Mouse (Mus musculus): ENCODE results near the gene Zfp354c. TPM values are rescaled to one million over a fixed set of nuclear protein-coding genes. Genes with fewer than 3 reads are reported as not detected.

The Zfp354c gene
- polyA plus RNA-seq, 2 experiments, result 33.8 to 57.4 TPM

GRCm38 (mm10) chr11:50848520-50849137 lies 21.1 kb upstream of the Zfp354c start:
- Histone ChIP-seq H3K4me1 (ENCODE audit: control insufficient read depth, insufficient read depth, low read length) (peaks cover 5% of the 10 kb centered on the region), H3K4me3 (replicated peaks; ENCODE audit: low read length) (no peak overlapping the region), H3K27ac (replicated peaks; ENCODE audit: low read depth, low read length) (no peak overlapping the region), H3K36me3 (ENCODE audit: control insufficient read depth, insufficient read depth, low read length) (no peaks in the 10 kb centered on the region), H3K9me3 (ENCODE audit: control insufficient read depth, low read length) (no peaks in the 10 kb centered on the region; the same call in 1 of the 2 replicates), H3K27me3 (ENCODE audit: control insufficient read depth, insufficient read depth, low read length) (peaks cover 62% of the 10 kb centered on the region), H3K9ac (ENCODE audit: low read depth, low read length, severe bottlenecking) (no peak overlapping the region), H3K4me2 (replicated peaks; ENCODE audit: low read depth, low read length, severe bottlenecking) (no peak overlapping the region)
- no peak for TF ChIP-seq POLR2A (IDR thresholded peaks at IDR 0.05; ENCODE audit: borderline replicate concordance, extremely low read depth, insufficient read depth, insufficient read length)
- ATAC-seq (ENCODE audit: low FRiP score, low read depth) (no peak), DNase-seq (ENCODE audit: low spot score) (no peak)
- WGBS, result 32% methylated on average over 3 of the region's 3 CpGs

GRCm38 (mm10) chr11:50847047-50847446 lies 19.5 kb upstream of the Zfp354c start:
- Histone ChIP-seq H3K4me3 (replicated peaks; ENCODE audit: low read length) (no peak overlapping the region), H3K4me1 (ENCODE audit: control insufficient read depth, insufficient read depth, low read length) (peaks cover 5% of the 10 kb centered on the region), H3K36me3 (ENCODE audit: control insufficient read depth, insufficient read depth, low read length) (no peaks in the 10 kb centered on the region), H3K27ac (replicated peaks; ENCODE audit: low read depth, low read length) (no peak overlapping the region), H3K9me3 (ENCODE audit: control insufficient read depth, low read length) (no peaks in the 10 kb centered on the region; the same call in 1 of the 2 replicates), H3K4me2 (replicated peaks; ENCODE audit: low read depth, low read length, severe bottlenecking) (no peak overlapping the region), H3K27me3 (ENCODE audit: control insufficient read depth, insufficient read depth, low read length) (peaks cover 48% of the 10 kb centered on the region), H3K9ac (ENCODE audit: low read depth, low read length, severe bottlenecking) (no peak overlapping the region)
- 79% methylated on average over 5 of the region's 5 CpGs for WGBS
- no peak for DNase-seq (ENCODE audit: low spot score)
- no peak for ATAC-seq (ENCODE audit: low FRiP score, low read depth)
- no peak for TF ChIP-seq POLR2A (IDR thresholded peaks at IDR 0.05; ENCODE audit: borderline replicate concordance, extremely low read depth, insufficient read depth, insufficient read length)

- H3K9me3 ChIP-seq (ENCODE audit: control insufficient read depth, low read length), result no peaks in the 10 kb centered on the region; the same call in 1 of the 2 replicates
- TF ChIP-seq POLR2A (IDR thresholded peaks at IDR 0.05; ENCODE audit: borderline replicate concordance, extremely low read depth, insufficient read depth, insufficient read length), result no peak
- WGBS, result 89% methylated on average over 3 of the region's 3 CpGs
- H3K9ac ChIP-seq (ENCODE audit: low read depth, low read length, severe bottlenecking), result no peak overlapping the region
- H3K27ac ChIP-seq (replicated peaks; ENCODE audit: low read depth, low read length), result no peak overlapping the region
- H3K36me3 ChIP-seq (ENCODE audit: control insufficient read depth, insufficient read depth, low read length), result no peaks in the 10 kb centered on the region
- DNase-seq (ENCODE audit: low spot score) (no peak), ATAC-seq (ENCODE audit: low FRiP score, low read depth) (no peak)
- peaks cover 6% of the 10 kb centered on the region for H3K4me1 ChIP-seq (ENCODE audit: control insufficient read depth, insufficient read depth, low read length)
- H3K4me2 ChIP-seq (replicated peaks; ENCODE audit: low read depth, low read length, severe bottlenecking), result no peak overlapping the region
- H3K27me3 ChIP-seq (ENCODE audit: control insufficient read depth, insufficient read depth, low read length), result peaks cover 37% of the 10 kb centered on the region
- H3K4me3 ChIP-seq (replicated peaks; ENCODE audit: low read length), result no peak overlapping the region
These were observed 18.4 kb upstream of the Zfp354c start for GRCm38 (mm10) chr11:50845951-50846350.

GRCm38 (mm10) chr11:50841023-50841735 lies 13.7 kb upstream of the Zfp354c start, which contains the start of gene Zfp879:
Gene Zfp879, minus strand, starts transcription at chr11:50841552.
- peak; percentile 97 for DNase-seq (ENCODE audit: low spot score)
- Histone ChIP-seq H3K9me3 (ENCODE audit: control insufficient read depth, low read length) (no peaks in the 10 kb centered on the region), H3K4me1 (ENCODE audit: control insufficient read depth, insufficient read depth, low read length) (peaks cover 13% of the 10 kb centered on the region), H3K27ac (replicated peaks; ENCODE audit: low read depth, low read length) (peak within 1 kb of the TSS; percentile 92), H3K4me3 (replicated peaks; ENCODE audit: low read length) (peak within 1 kb of the TSS; percentile 33), H3K27me3 (ENCODE audit: control insufficient read depth, insufficient read depth, low read length) (no peaks in the 10 kb centered on the region), H3K4me2 (replicated peaks; ENCODE audit: low read depth, low read length, severe bottlenecking) (peak within 1 kb of the TSS; percentile 50), H3K36me3 (ENCODE audit: control insufficient read depth, insufficient read depth, low read length) (no peaks in the 10 kb centered on the region), H3K9ac (ENCODE audit: low read depth, low read length, severe bottlenecking) (peak within 1 kb of the TSS; percentile 49)
- WGBS, result 12% methylated on average over 22 of the region's 22 CpGs
- TF ChIP-seq POLR2A (IDR thresholded peaks at IDR 0.05; ENCODE audit: borderline replicate concordance, extremely low read depth, insufficient read depth, insufficient read length), result 0 out of 2 replicates have a peak, but pooled peaks have one; percentile 86
- ATAC-seq (ENCODE audit: low FRiP score, low read depth), result peak; percentile 97

- DNase-seq (ENCODE audit: low spot score) (no peak), ATAC-seq (ENCODE audit: low FRiP score, low read depth) (no peak)
- peaks cover 8% of the 10 kb centered on the region for H3K4me1 ChIP-seq (ENCODE audit: control insufficient read depth, insufficient read depth, low read length)
- no peak overlapping the region for H3K4me2 ChIP-seq (replicated peaks; ENCODE audit: low read depth, low read length, severe bottlenecking)
- H3K9ac ChIP-seq (ENCODE audit: low read depth, low read length, severe bottlenecking), result no peak overlapping the region
- H3K27me3 ChIP-seq (ENCODE audit: control insufficient read depth, insufficient read depth, low read length), result no peaks in the 10 kb centered on the region
- H3K36me3 ChIP-seq (ENCODE audit: control insufficient read depth, insufficient read depth, low read length), result peaks cover 5% of the 10 kb centered on the region; the same call in 1 of the 2 replicates
- no peak for TF ChIP-seq POLR2A (IDR thresholded peaks at IDR 0.05; ENCODE audit: borderline replicate concordance, extremely low read depth, insufficient read depth, insufficient read length)
- no peak overlapping the region for H3K27ac ChIP-seq (replicated peaks; ENCODE audit: low read depth, low read length)
- WGBS, result 84% methylated on average over 4 of the region's 4 CpGs
- H3K4me3 ChIP-seq (replicated peaks; ENCODE audit: low read length), result no peak overlapping the region
- peaks cover 10% of the 10 kb centered on the region; the same call in 1 of the 2 replicates for H3K9me3 ChIP-seq (ENCODE audit: control insufficient read depth, low read length)
These were observed 8.2 kb upstream of the Zfp354c start for GRCm38 (mm10) chr11:50835727-50836126.
